Mouse (Mus musculus) lung, embryonic 14.5 days (tissue): Measurements from ENCODE around the gene Ncmap. TPM values are rescaled to one million over a fixed set of nuclear protein-coding genes. Genes with fewer than 3 reads are reported as not detected.

Source experiments
- ATAC-seq: fragments of 200-750 bp; cut with Nextera tagmentation; 2 replicates; pipeline ENCODE4 v1.8.0; 2017; ENCODE audit warnings: mild to moderate bottlenecking, moderate TSS enrichment, moderate library complexity; ENCODE audit not compliant: insufficient read depth
- DNase-seq: peaks from one replicate; pipeline ENCODE4 v3.0.0-alpha.2; 2015
- H3K27ac ChIP-seq: fragments of 300-500 bp; sonication (generic); 2 replicates; pipeline ENCODE4 v1.5.1; 2014; ENCODE audit warnings: low read depth, mild to moderate bottlenecking, moderate library complexity
- H3K27me3 ChIP-seq: fragments of 300-500 bp; sonication (generic); 2 replicates; pipeline ENCODE4 v1.6.1; 2014; ENCODE audit warnings: low read length, control low read depth; ENCODE audit not compliant: insufficient read depth
- H3K36me3 ChIP-seq: fragments of 300-500 bp; sonication (generic); 2 replicates; pipeline ENCODE4 v1.6.1; 2014; ENCODE audit warnings: control low read depth; ENCODE audit not compliant: insufficient read depth
- H3K4me1 ChIP-seq: fragments of 300-500 bp; sonication (generic); 2 replicates; pipeline ENCODE4 v1.6.1; 2014; ENCODE audit warnings: antibody characterized with exemption, control low read depth; ENCODE audit not compliant: insufficient read depth
- H3K4me2 ChIP-seq: fragments of 300-500 bp; sonication (generic); 2 replicates; pipeline ENCODE4 v1.6.1; 2014; ENCODE audit warnings: mild to moderate bottlenecking
- H3K4me3 ChIP-seq: fragments of 300-500 bp; sonication (generic); 2 replicates; pipeline ENCODE4 v1.5.1; 2014; ENCODE audit warnings: low read depth, low read length
- H3K9ac ChIP-seq: fragments of 300-500 bp; sonication (generic); 2 replicates; pipeline ENCODE4 v1.6.1; 2014
- H3K9me3 ChIP-seq: fragments of 300-500 bp; sonication (generic); 2 replicates; pipeline ENCODE4 v1.6.1; 2016; ENCODE audit warnings: low read depth, low read length, control low read depth
- CTCF ChIP-seq: IDR thresholded peaks from 2 replicates; pipeline ENCODE4 v1.5.1; 2016; ENCODE audit warnings: antibody characterized with exemption, low read depth
- WGBS: fragments of 180-500 bp; shearing (Covaris S2); extraction: QIAGEN DNeasy Blood & Tissue Kit; methylation state at CpG from one replicate; pipeline ENCODE4 v1.1.7; 2014; 5-methylcytosine and 5-hydroxymethylcytosine counted together
- polyA plus RNA-seq: library from polyadenylated mRNA; unstranded; fragments of >200 nt; fragmentation: Nextera tagmentation; extraction: Ambion mirVana; gene quantifications from 2 replicates; pipeline ENCODE4 v1.2.1, GENCODE M21; 2014

Ncmap gene
- polyA plus RNA-seq, 1 experiment from 2014 or later = 4.6 TPM

DNA sequence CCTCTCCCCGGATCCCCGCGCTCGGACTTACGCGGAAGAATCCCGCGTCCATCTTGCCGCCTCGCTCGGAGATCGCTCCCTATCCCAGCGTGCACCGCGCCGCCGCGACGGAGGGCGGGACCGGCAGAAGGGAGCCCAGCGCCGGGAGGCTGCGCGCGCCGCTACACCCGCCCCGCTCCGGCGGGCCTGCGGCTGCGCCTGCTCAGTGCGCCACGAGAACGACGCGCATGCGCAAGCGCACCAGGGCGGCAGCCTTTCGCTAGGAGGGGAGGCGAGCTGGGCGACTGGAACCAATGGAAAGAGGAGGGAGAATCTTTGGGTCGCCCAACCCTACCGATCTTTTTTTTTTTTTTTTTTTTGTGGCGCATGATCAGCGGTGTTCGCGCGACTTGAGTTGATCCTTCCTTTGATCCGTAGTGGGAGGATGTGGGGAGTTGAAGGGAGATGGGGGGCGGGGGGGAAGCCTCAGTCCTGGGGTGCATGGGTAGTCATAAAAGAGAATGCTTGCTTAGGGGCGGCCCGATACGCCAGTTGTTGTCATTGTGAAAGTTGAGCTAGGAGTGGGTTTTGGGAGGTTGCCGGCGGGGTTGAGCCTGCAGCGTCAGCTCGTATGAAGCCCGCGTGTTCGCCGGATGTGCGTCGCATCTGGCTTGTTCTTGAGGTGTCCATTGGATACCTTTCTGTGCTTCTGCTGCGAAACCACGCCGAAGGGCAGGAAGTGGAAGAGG, 44.8 kb downstream of the Ncmap start, which contains the start of gene Srrm1:
Gene Srrm1 (minus strand): TSS at position 256 of the 728 bp plus-strand sequence.
- no peaks in the 10 kb centered on the region for H3K27me3 ChIP-seq
- H3K9me3 ChIP-seq = no peaks in the 10 kb centered on the region
- DNase-seq = peak; percentile 100
- TF ChIP-seq CTCF = no peak
- H3K36me3 ChIP-seq = peaks cover 28% of the 10 kb centered on the region; the same call in 1 of the 2 replicates
- H3K4me1 ChIP-seq = peaks cover 6% of the 10 kb centered on the region; the same call in 1 of the 2 replicates
- peak within 1 kb of the TSS; percentile 97 for H3K4me3 ChIP-seq
- H3K27ac ChIP-seq = peak within 1 kb of the TSS; percentile 98
- under 1% methylated on average over 66 of the region's 69 CpGs for WGBS
- peak; percentile 92 for ATAC-seq
- H3K9ac ChIP-seq = peak within 1 kb of the TSS; percentile 96
- H3K4me2 ChIP-seq = peak within 1 kb of the TSS; percentile 94

DNA sequence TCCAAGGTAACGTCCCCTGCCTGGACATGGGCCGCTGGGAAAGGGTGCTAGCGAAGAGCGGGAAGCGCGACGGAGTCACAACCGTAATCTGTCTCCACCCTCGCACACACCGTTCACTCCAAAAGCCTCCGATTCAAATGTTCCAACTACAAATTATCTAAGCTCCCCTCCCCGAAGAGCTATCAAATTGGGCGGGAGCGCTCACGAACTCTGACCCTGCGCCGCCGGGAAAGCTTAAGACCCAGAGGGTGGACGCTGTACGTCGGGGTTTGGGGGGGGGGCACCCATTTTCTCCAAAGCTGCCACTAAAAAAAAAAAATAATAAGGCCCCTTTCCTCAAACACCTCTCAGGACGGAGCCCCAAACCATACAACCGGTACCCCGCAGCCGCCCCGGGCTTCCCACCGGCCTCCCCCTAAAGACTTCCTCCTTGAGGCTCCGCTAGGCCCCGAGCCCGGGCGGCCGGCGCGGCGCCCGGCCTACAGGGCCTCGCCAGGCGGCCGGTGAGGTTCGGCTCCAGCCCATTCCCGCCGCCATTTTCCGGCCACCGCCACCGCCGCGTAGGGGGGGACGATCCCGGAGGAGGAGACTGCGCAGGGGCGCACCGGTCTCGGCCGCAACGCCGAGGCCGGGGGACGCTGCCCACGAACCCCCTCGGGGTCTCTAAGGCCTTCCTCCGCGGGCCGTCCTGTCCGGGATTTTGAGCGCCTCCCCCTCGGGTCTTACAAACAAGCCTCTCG, 45.5 kb downstream of the Ncmap start:
- Histone ChIP-seq H3K9me3 (no peaks in the 10 kb centered on the region), H3K27ac (peak overlapping the region; percentile 98), H3K4me3 (peak overlapping the region; percentile 97), H3K4me2 (peak overlapping the region; percentile 94), H3K36me3 (peaks cover 29% of the 10 kb centered on the region), H3K27me3 (no peaks in the 10 kb centered on the region), H3K4me1 (peaks cover 6% of the 10 kb centered on the region; the same call in 1 of the 2 replicates), H3K9ac (peak overlapping the region; percentile 96)
- ATAC-seq (peak; percentile 18), DNase-seq (peak; percentile 64)
- under 1% methylated on average over 64 of the region's 67 CpGs for WGBS
- TF ChIP-seq CTCF = no peak

DNA sequence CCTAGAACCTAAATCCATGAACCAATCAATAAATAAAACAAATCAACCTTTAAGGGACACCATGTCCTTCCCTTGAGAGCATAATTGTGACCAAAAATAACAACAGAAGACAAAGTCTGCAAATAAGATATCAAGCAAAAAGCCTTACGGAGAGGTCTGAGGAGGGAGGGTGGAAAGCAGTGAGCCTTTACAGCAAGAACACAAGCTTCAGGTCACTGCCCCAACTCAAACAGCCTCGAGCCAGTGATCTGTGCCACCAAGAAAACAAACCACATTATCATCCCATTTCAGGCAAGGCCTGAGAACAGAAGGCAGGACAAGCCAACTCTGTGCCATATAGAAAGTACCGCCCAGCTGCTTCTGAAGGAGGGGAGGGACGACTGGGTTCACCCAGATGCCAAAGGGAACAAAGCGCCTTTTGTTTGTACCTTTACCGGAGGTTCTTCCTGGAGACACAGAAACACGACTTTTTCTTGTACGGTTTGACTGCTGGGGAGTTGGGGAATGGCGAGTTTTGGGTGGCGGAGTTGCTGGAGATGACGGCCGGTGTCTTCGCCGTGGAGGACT, 60.6 kb downstream of the Ncmap start:
- peaks cover 99% of the 10 kb centered on the region for H3K36me3 ChIP-seq
- no peak for ATAC-seq
- peak; percentile 50 for DNase-seq
- H3K9ac ChIP-seq = no peak overlapping the region
- H3K27me3 ChIP-seq = no peaks in the 10 kb centered on the region
- no peak for TF ChIP-seq CTCF
- no peaks in the 10 kb centered on the region for H3K9me3 ChIP-seq
- no peak overlapping the region for H3K4me2 ChIP-seq
- 77% methylated on average over 14 of the region's 14 CpGs for WGBS
- H3K27ac ChIP-seq = no peak overlapping the region
- no peaks in the 10 kb centered on the region for H3K4me1 ChIP-seq
- H3K4me3 ChIP-seq = no peak overlapping the region

DNA sequence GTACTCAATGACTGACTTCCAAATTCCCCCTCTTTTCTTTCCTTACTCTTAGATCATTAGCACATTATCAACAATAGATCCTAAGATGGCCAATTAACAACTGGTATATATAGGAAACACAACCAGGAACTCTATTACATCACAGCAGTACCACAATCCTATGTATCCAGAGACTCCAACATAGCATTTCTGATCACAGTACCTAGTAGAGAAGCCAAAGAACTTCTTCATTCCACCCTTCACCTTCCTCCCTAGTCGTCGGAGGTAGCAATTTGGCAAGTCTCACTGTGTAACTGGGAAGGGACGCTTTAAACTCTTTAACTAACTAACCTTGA, 62.0 kb downstream of the Ncmap start:
- no peak overlapping the region for H3K9ac ChIP-seq
- ATAC-seq (no peak), DNase-seq (no peak)
- H3K27ac ChIP-seq = no peak overlapping the region
- H3K4me3 ChIP-seq = no peak overlapping the region
- no peak overlapping the region for H3K4me2 ChIP-seq
- H3K4me1 ChIP-seq = no peaks in the 10 kb centered on the region
- no peak for TF ChIP-seq CTCF
- H3K27me3 ChIP-seq = no peaks in the 10 kb centered on the region
- H3K36me3 ChIP-seq = peaks cover 99% of the 10 kb centered on the region
- 78% methylated on average over 3 of the region's 3 CpGs for WGBS
- H3K9me3 ChIP-seq = no peaks in the 10 kb centered on the region

DNA sequence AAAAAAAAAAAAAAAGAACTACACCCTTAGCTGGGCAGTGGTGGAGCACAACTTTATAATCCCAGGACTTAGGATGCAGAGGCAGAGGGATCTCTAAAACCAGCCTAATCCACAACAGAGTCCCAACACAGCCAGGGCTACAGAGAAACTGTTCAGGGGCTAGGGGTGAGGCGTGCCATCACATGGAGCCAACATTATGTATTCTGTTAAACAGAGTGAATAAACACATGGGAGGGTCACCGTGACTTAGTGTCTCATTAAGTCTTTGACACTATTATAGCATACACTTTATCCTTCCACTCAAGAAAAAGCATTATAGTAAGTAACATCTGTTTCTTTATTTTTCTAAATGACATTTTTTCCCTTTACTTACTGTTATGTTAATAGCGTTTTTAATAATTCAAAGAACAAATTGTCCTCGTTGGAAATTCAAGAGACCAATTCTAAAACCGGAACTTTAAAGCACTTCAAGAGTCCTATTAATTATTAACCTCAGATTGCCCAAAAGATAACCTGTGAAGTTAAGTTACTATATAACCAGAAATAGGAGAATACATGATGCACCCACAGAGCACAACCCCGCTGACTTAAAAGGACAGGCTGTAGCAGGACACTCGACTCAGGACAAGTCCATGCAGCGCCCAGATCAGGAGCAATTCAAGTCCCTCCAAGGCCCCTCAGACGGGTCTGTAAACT, 62.6 kb downstream of the Ncmap start:
- DNase-seq (peak; percentile 38), ATAC-seq (no peak)
- no peaks in the 10 kb centered on the region for H3K4me1 ChIP-seq
- H3K4me2 ChIP-seq = no peak overlapping the region
- WGBS = 70% methylated on average over 9 of the region's 9 CpGs
- H3K27me3 ChIP-seq = no peaks in the 10 kb centered on the region
- H3K9ac ChIP-seq = no peak overlapping the region
- TF ChIP-seq CTCF = no peak
- H3K9me3 ChIP-seq = no peaks in the 10 kb centered on the region
- H3K36me3 ChIP-seq = peaks cover 97% of the 10 kb centered on the region
- H3K4me3 ChIP-seq = no peak overlapping the region
- no peak overlapping the region for H3K27ac ChIP-seq

DNA sequence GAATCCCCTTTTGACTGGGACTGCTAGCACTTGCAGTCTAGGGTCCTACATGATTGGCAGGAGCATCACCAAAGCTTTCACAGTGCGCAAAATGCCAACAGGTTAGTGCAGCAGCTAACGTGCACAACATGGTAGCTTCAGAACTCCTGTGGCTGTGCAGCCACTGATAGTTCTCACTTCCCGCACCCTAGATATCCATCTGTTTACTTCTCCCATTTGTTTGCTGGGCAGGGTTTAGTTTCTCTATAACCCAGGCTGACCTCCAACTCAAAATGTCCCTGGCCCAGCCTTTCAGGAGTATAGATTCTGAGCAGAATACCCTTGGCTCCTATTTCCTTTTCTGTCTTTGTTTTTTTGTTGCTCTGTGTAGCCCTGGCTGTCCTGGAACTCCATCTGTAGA, 71.6 kb downstream of the Ncmap start:
- no peak overlapping the region for H3K4me2 ChIP-seq

DNA sequence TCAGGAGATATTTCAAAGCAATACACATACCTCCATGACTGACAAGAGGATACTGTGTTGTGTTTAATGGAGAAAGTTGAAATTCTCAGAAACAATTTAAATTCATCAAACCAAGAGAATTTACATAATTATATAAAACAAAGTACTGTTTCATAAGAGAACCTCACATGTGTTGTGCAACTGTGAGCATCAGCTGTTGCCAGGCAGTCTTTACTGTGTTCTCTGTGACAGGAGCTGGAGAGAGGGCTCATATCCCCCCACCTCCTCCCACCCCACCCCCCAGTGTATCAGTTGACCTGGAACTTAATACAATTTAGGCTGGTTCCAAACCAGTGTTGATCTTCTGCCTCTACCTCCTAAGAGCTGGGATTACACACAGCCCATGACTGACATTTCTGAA, 72.0 kb downstream of the Ncmap start:
- no peak overlapping the region for H3K9ac ChIP-seq
- H3K27me3 ChIP-seq = no peaks in the 10 kb centered on the region
- DNase-seq (no peak), ATAC-seq (no peak)
- H3K4me2 ChIP-seq = no peak overlapping the region
- peaks cover 97% of the 10 kb centered on the region for H3K36me3 ChIP-seq
- no peaks in the 10 kb centered on the region for H3K4me1 ChIP-seq
- no peak overlapping the region for H3K4me3 ChIP-seq
- H3K9me3 ChIP-seq = no peaks in the 10 kb centered on the region
- no peak for TF ChIP-seq CTCF
- H3K27ac ChIP-seq = no peak overlapping the region

More for the DNA sequence above, 71.6 kb downstream of the Ncmap start:
- DNase-seq = no peak
- Histone ChIP-seq H3K9ac (no peak overlapping the region), H3K4me3 (no peak overlapping the region), H3K36me3 (peaks cover 97% of the 10 kb centered on the region), H3K27me3 (no peaks in the 10 kb centered on the region), H3K27ac (no peak overlapping the region), H3K9me3 (no peaks in the 10 kb centered on the region), H3K4me1 (no peaks in the 10 kb centered on the region)
- no peak for ATAC-seq
- TF ChIP-seq CTCF = no peak
- 80% methylated on average over 3 of the region's 3 CpGs for WGBS
